Mouse (Mus musculus) ES-E14 (cell line): ENCODE measurements around the gene Prox2.

ENCODE experiments used
- MAFK ChIP-seq: IDR thresholded peaks from 2 replicates; pipeline ENCODE4 v1.6.1; 2014; ENCODE audit warnings: mild to moderate bottlenecking, low read depth, low read length, inconsistent platforms; ENCODE audit not compliant: insufficient read depth
- ZC3H11A ChIP-seq: IDR thresholded peaks from 2 replicates; pipeline ENCODE4 v1.6.1; 2012; ENCODE audit warnings: low read depth, mild to moderate bottlenecking, inconsistent platforms, low read length, borderline replicate concordance
- ZNF384 ChIP-seq: IDR thresholded peaks from 2 replicates; pipeline ENCODE4 v1.6.1; 2012; ENCODE audit warnings: low read depth, low read length, inconsistent platforms

GRCm38 (mm10) chr12:85156324-85156723 lies 45.8 kb upstream of the Prox2 start:
- TF ChIP-seq MAFK (no peak), ZC3H11A (no peak), ZNF384 (no peak)
